Mouse (Mus musculus): ENCODE results near the gene Miip. TPM values are rescaled to one million over a fixed set of nuclear protein-coding genes. Genes with fewer than 3 reads are reported as not detected.

Gene Miip
- 1 to 10 TPM; 3.6 to 5.1 (median 4.8) TPM for total RNA-seq (2022)

- DNase-seq (ENCODE audit: low spot score in 2 of 2) = peak; percentile 92 to 96
Measured at GRCm38 (mm10) chr4:147868450-147869031, at the start of gene Miip, which contains the start of gene Fv1. Miip (minus strand) TSS chr4:147868816. Fv1 (plus strand) TSS chr4:147868979.

DNA sequence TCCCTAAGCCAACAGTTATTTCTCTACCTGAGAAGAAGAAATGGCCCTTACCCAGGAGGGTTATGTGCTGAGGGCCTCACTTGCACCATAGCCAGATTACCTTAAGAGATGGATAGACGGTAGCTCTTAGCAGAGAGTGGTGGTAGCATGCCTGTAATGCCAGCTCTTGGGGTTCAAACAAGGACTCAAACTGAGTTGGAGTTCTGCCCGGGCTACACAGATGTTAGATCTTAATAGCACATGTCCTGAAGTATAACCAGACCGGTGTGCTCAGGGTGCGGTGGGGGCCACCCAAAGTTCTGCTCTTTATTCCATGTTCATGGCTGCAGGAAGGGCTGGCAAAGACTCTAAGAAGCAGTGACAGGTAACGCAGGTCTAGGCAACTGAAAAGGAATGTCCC, 40.9 kb upstream of the Miip start:
- DNase-seq (ENCODE audit: low spot score in 2 of 2) = no peak

DNA sequence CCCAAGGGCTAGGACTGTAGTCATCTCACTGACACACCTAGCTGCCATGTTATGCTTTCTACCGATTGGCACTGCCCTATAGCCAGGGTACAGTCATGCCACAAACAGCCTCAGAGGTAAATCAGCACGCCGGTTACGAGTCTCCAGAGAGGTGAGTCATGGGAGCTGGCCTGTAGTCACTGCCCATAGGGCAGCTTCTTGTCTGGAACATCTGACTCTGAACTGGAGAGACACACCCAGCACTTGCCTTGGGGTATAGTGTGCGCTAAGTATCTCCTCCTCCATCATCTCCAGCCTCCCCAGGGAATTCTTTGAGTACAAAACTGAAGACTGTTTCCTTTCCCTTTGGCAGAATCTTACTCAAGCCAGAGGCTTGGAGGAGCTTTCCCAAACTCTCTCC, 37.6 kb upstream of the Miip start:
- peak in 1 of 2 experiments; percentile 23 for DNase-seq (ENCODE audit: low spot score in 2 of 2)

- DNase-seq (ENCODE audit: low spot score in 2 of 2) = no peak
Measured at GRCm38 (mm10) chr4:147905090-147905659, 36.6 kb upstream of the Miip start.

DNA sequence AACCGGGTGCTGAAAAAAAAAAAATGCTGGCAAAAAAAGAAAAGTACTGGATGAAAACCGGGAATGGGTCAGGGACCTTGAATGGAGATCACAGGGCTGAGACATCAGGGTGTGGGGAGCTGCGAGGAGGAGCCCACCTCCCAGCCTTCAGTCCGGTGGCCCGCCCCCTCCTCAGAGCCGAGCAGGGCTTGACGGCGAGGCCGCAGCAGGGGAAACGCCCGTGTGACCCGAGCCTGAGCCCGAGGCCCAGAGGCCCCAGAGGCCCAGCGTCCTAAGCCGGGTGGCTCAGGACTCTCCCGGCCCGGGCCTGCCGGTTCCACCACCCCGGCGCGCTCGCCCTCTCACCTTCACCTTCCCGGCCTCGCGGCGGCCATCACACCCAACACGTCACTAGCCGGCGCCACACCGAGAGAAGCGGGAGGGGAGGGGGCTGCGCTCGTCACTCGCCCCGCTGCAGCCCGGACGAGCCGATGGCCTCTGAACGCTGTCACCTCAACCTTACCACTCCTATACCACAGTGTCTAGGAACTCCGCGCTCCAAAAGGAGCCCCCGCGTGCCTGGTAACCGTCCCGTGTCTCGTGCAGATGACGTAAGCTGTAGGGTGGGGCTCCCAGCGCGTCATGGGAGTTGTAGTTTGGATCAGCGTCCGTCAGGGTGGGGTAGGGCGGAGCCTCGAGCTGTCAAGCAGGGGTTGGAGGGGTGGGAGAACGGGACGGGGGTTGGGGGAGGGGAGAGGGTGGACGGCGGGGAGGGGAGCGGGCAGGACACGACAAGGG, 35.9 kb upstream of the Miip start, which contains the start of gene Mfn2:
TSS of gene Mfn2 (minus strand) at position 392 of the 777 bp plus-strand sequence.
- DNase-seq (ENCODE audit: low spot score in 2 of 2) = peak; percentile 86 to 89

- no peak for DNase-seq (ENCODE audit: low spot score in 2 of 2)
Measured at GRCm38 (mm10) chr4:147903601-147904000, 35.0 kb upstream of the Miip start.

DNA sequence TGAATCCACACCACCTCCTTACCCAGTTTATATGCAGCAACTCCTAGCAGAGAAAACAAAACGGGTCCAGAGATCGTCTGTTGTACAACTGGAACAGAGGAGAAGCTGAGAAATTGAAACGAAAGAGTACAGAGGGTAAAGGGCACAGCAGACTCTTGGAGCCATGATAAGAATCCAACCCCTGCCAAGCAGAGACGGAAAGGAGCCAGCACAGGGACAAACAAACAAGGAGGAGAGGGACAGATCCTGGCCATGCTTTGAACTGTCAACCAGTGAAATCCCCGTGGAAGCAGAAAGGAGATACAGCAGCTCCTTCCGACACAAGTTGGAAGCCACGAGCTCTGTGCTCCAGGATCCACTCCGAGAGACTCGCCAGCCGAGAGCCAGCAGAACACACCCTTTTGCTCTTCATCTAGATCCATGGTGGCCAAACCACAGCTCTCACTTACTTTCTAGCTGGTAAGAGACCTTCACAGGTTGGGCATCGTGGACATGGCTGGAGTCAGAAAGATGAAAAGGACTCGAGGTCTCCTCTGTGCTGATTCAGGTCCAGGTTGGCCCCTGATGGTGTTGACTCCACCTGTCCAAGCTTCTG, 34.4 kb upstream of the Miip start:
- no peak for DNase-seq (ENCODE audit: low spot score in 2 of 2)

DNA sequence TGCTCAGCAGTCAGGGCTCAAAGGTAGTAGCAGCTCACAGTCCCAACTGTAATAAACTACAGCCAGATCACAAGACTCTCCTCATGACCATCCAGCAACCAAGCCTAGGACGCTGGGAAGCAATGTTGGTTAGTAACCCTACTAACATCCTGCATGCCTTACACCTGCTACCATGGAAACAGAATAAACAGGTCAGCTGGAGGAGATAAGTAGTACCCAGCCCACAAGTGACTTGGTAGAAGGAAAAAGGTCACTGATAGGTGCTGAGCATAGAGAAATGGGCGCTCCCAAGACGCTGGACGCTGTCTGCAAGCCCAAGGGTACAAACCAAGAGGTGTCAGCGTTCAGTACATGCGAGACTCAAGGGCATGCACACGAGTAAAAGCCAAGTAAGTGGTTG, 31.8 kb upstream of the Miip start:
- DNase-seq (ENCODE audit: low spot score in 2 of 2) = no peak

- peak; percentile 54 to 64 for DNase-seq (ENCODE audit: low spot score in 2 of 2)
Measured at GRCm38 (mm10) chr4:147897348-147897747, 28.7 kb upstream of the Miip start.

- no peak for DNase-seq (ENCODE audit: low spot score in 2 of 2)
Measured at GRCm38 (mm10) chr4:147896411-147896810, 27.8 kb upstream of the Miip start.

GRCm38 (mm10) chr4:147895815-147896330, 27.3 kb upstream of the Miip start:
- no peak for DNase-seq (ENCODE audit: low spot score in 2 of 2)

DNA sequence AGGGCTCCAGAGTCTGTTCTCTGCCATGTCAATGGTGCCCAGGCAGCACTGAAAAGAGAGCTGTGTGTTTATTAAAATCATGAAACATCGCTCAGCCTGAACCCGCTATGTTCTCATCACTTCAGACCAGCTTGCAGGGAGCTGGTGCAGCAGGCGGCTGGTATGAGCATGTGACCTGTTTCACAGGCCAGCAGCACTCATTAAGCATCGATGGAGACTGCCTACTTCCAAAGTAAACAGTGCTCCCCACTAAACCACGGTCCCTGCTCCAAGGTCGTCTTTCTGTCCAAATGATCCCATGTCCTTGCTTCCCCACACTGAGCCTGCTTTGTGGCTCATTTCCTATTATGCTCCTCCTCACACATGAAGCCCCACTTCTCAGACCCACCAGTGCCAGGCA, 21.7 kb upstream of the Miip start:
- no peak for DNase-seq (ENCODE audit: low spot score in 2 of 2)

DNA sequence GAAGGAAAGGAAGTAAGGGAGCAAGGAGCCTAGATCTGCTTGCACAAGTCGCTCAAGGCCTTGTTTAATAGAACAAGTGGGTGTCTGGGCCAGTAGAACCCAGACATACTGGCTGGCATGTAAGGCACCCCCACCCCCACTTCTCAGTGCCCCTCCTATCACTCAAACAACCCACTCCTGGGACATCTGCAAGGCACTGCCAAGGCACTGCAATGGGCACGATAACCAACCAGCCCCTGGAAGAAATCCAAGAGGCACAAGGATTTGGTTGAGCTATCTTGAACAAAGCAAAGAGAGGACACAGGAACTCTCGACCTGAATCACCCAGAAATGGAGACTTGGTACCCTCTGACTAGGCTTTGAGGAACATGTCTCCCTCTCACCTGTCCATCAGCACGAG, 19.6 kb upstream of the Miip start:
- no peak for DNase-seq (ENCODE audit: low spot score in 2 of 2)

DNA sequence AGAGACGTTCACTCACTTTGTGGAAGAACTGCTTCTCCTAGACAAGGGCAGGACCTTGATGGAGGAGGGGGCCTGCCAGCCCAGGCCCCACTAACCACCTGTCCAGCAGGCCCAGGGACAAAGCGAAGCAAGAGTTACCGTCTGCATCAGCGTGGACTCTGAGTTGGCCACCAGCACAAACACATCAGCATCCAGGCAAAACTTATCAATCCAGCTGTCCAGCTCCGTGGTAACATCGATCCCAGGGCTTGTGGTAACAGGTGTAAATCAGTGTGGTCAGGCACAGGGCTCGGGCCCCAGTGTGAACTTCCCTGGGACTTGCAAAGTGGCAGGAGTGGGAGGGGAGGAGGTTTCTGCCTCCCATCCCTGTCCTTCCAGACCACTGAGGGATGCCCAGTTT, 18.7 kb upstream of the Miip start:
- DNase-seq (ENCODE audit: low spot score in 2 of 2) = no peak

- DNase-seq (ENCODE audit: low spot score in 2 of 2) = no peak
Measured at GRCm38 (mm10) chr4:147886158-147886557, 17.5 kb upstream of the Miip start.

DNA sequence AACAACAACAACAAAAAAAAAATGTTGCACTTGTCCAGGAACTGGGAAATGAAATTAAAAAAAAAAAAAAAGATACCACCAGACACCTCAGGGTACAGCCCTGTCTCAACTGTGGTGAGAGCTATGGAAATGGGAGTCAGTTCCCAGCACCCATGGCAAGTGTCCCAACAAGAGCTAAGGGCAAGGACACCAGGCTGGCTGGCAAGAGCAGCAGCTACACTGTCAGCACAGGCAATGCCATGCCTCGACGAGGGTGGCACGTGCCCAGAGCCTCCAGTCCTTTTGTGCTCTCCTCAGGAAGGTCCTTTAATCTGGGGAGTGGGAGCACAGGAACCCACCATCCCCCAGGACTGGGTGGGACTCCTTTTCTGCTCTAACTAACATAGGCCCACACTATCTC, 15.5 kb upstream of the Miip start:
- no peak for DNase-seq (ENCODE audit: low spot score in 2 of 2)

- DNase-seq (ENCODE audit: low spot score in 2 of 2) = no peak
Measured at GRCm38 (mm10) chr4:147883041-147883440, 14.4 kb upstream of the Miip start.

DNA sequence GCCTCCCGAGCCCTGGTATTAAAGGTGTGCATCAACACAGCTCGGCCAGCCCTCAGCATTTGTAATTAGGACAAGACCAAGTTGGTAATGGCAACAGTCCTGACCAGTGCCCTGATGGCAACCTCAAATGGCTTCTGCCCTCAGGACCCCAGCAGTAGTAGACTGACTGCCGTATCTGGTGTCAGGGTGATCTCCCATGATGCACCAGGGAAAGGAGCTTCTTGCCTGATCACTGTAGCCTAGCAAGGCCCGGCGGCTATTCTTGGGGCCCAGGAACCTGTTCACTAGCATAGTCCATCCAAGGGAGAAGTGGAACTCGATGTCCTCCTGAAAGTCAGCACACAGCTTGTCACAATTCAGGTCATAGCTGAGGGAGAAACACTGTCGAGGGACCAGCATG, 13.2 kb upstream of the Miip start:
- DNase-seq (ENCODE audit: low spot score in 2 of 2) = no peak

- no peak for DNase-seq (ENCODE audit: low spot score in 2 of 2)
Measured at GRCm38 (mm10) chr4:147879865-147880264, 11.2 kb upstream of the Miip start.

GRCm38 (mm10) chr4:147879456-147879855, 10.8 kb upstream of the Miip start:
- DNase-seq (ENCODE audit: low spot score in 2 of 2) = no peak

GRCm38 (mm10) chr4:147878537-147878936, 9.9 kb upstream of the Miip start:
- DNase-seq (ENCODE audit: low spot score in 2 of 2) = no peak

Data from gastrocnemius, adult 8-10 months (tissue).